Mouse (Mus musculus) adrenal gland, postnatal 25 days (tissue): Measurements from ENCODE around the gene Smo. TPM values are rescaled to one million over a fixed set of nuclear protein-coding genes. Genes with fewer than 3 reads are reported as not detected.

Source experiments
- DNase-seq: peaks from one replicate; pipeline ENCODE4 v3.0.0; 2021; ENCODE audit warnings: mixed read lengths
- long read RNA-seq: library from polyadenylated mRNA; stranded (forward); transcript quantifications from one replicate; pipeline ENCODE4 v2.0.0, GENCODE M21; 2021
- total RNA-seq: library from RNA; stranded (reverse); gene quantifications from 2 replicates; pipeline ENCODE4 v1.2.3, GENCODE M21; 2021

Smo gene
- total RNA-seq: 42.9 and 51.2 TPM in 2 replicates
- long read RNA-seq, transcript Smo-201 (12 exons, 3,779 nt): major isoform, 42 of 59 reads
- long read RNA-seq, partial matches to known transcripts: 15 of 59 reads
- long read RNA-seq, other reads (novel, unspliced or antisense): 1 of 59 reads

DNA sequence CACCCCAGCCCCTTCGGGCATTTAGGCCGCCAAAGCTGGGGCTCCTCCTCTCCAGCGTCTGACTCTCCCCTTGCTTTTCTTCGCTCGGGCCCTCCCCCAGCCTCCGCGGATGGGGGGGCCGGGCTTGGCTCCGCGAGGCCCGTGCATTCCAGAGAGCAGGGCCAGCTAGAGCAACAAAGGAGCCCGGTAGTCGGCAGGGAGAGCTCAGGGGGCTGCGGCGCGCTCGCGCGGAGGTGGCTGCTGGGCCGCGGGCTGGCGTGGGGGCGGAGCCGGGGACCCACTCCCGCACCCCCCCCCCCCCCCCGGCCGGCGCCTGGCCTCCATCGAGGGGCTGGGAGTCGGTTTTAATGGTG lies at the start of gene Smo:
Gene Smo (plus strand): TSS at position 168 of the 353 bp plus-strand sequence.
- DNase-seq: peak; percentile 83

- peak; percentile 28 for DNase-seq
These were observed 49.4 kb upstream of the Smo start for GRCm38 (mm10) chr6:29685952-29686351.

DNA sequence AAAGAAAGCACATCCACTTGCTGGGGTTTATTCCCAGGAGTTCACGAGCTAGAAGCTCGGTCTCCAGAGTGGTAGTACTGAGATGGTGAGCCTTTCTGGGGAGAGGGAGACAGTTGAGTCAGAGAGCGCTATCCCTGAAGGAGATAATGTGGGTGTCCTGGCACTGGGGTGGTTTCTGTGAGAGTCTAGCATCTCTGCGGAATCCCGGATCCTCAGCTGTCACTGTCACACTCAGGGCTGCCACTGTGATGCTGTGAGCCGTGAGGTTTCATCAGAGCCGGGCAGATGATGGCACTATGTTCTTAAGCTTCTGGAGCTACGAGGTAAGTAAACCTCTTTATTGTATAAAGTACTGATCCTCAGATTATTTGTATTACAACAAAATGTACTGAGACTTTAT lies 45.8 kb upstream of the Smo start:
- no peak for DNase-seq

GRCm38 (mm10) chr6:29693953-29694352 lies 41.4 kb upstream of the Smo start, which contains the start of gene Tspan33:
TSS of gene Tspan33 (plus strand) at chr6:29694222.
- peak; percentile 96 for DNase-seq

DNA sequence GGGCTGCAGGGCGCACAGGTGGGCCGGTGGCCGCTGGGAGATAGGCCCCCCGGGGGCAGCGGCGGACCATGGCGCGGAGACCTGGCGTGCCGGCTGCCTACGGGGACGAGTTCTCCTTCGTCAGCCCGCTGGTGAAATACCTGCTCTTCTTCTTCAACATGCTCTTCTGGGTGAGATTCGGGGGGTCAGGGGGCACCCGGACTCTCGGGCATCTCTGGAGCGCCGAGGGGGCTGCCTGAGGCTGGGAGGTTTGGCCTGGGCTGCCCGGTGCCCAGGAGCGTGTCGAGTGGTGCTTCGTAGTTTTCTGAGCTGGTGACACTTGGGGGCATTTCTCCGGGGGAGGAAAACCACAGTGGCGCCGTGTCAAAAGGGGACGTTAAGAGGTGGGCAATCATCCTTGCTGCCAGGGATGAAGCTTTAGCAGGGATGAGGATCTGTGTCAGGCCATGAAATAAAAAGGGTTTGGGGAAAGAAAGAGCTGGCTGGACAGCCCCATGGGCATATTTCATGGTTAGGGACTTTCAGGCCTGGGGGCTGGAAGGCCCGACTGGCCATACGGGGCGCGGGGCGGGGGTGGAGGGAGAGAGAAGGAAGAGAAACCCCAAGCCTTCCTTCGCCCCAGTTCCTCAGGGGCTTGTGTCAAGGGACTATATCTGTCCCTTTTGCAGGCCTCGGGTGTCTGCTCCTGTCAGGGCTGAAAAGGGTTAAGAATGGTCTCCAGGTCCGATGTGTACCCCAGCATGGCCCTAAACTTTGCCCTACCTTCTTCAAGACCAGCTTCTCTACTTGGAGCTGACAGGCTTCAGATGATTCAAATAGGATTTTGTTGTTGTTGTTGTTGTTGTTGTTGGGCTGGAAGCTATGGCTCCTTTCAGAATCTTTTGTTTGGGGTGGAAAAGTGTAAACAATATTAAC lies 40.7 kb upstream of the Smo start:
- DNase-seq: no peak

GRCm38 (mm10) chr6:29695290-29695674 lies 40.0 kb upstream of the Smo start:
- DNase-seq: no peak

DNA sequence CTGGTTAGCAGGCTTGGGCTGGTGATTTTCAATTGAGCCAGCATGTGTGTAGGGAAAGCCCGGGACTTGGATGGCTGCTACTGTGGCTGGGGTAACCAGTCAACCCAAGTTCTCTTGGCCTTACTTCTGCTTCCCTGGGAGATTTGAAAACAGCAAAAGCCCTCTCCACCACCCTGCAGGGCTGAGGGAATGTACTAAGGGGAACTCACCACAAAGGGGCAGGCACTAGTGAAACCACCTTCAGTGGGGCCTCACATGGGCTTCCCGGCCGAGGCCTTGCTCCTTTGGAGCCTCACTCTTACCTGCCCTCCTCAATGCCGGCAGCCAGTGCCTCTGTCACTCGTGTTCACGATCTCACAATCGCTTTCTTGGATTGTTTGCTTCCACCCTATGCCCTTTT lies 39.3 kb upstream of the Smo start:
- DNase-seq: no peak

GRCm38 (mm10) chr6:29697139-29697538 lies 38.2 kb upstream of the Smo start:
- no peak for DNase-seq

DNA sequence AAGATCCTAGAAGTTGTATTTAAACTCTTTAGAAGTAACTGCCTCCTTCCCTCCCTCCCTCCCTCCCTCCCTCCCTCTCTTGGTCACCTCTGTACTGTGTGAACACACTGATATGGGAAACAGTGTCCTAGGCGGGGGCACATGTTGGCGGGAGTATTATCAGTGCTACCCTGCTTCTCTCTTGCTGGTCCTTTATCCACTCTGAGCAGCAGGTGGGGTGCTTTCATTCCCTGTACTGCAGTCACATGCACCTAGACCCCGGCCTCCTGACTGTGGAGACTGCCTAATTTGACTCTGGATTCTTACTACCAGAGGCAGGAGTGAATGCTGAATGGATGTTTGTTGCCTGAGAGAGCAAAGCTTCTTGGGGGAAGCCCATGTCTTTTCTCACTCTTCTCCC lies 37.8 kb upstream of the Smo start:
- DNase-seq: no peak

DNA sequence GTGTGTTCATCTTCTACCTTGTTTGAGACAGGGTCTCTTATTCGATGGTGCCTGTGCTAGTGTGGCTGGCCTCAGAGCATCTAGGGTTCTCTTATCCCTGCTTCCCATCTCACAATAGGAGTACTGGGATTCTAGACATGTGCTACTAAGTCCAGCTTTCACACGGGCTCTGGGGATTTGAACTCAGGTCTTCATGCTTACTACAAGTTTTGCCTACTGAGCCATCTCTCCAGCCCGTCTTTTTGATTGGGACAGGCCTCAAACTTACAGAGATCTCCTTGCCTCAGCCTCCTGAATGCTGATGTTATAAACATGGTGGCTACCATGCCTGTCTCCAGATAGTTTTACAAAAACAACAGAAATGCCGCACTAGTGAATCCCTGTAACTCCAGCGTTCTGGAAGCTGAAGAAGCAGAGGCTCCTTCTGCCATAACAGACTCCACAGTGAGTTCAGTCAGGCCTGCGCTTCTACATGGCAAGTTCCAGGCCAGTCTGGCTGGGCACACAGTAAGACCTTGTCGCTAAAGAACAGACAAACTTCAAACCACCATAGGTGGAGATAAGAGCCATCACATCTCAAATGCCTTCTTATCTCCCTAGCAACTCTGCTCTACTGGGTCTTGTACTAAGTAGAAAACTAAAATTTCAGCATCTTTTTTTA lies 36.1 kb upstream of the Smo start:
- no peak for DNase-seq

- no peak for DNase-seq
These were observed 34.3 kb upstream of the Smo start for GRCm38 (mm10) chr6:29701051-29701450.

- DNase-seq: no peak
These were observed 33.2 kb upstream of the Smo start for GRCm38 (mm10) chr6:29702126-29702525.

DNA sequence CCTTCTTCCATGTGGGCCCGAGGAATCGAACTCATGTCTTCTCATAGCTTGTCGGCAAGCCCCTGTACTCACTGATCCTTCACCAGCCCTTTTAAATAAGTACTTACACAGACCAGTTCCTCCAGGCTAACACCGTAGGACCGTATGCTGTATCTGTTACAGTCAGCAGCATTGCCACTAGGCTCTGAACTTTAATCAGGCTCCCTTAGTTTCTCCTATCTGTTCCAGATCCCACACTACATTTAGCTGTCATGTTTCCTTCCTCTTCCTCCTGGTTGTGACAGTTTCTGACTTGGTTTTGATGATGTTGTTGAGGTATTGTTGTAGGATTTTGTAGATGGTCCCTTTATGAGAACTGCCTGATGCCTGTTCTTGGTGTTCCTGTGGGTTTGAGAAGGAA lies 31.2 kb upstream of the Smo start:
- no peak for DNase-seq

DNA sequence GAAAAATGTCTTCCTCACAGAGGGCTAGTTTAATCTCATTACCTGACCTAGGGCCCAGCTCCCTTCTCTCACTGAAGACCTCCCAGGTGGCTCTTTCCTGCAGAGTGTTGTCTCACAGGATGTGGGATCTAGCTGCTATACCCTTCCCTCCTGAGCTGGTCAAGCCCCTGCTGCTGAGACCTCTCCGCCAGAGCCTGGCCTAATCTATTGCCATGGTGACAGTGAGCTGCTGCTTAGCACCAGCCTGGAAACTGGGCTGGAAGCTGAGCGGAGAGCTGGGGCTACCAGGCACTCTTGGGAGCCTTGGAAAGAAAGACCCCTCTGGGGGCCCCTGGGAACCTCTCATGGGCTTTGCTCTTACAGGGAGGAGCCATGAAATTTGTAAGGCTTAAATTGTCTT lies 27.4 kb upstream of the Smo start:
- DNase-seq: no peak

DNA sequence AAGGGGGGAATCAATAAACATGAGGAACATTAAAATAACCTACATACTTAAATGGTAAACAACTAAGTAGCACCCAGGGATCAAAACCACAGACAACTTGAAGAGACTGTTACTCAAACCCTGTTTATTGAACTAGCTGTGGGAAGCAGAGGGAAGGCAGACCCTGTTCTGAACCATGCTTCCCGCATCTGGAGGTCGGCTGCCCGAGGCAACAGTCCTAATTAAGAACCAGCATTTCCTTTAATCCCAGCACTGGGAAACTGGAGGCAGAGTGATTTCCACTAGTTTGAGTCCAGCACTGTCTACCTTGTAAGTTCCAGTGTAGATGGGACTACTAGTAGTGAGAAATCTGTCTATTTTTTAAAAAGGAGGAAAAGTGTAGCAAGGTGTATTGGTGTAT lies 24.0 kb upstream of the Smo start:
- no peak for DNase-seq

DNA sequence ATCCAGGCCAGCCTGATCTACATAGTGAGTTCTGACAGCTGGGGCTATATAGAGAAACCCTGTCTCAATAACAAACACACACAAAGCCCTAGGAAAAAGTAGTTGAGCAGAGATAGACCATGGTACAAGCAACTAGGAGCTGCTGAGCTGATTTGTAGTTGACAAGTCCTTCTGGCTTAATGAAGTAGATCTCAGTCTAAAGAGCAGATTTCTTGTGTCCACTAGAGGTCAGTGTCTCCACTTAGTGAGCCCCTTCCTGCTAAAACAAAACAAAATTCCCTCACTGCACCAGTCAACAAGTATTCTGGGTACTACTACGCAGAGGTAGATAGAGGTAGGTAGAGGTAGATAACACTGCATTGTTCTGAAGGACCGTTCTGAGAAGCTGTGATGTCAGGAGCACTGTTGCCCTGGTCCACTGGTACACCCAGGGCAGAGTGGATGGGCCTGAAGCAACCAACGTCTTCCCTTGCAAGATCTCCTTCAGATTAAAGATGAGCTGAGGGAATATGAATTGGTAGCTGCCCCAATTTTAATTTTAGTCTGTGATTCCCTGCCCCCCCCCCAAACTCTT lies 23.2 kb upstream of the Smo start:
- no peak for DNase-seq

- no peak for DNase-seq
These were observed 18.5 kb upstream of the Smo start for GRCm38 (mm10) chr6:29716624-29717365.

- no peak for DNase-seq
These were observed 17.8 kb upstream of the Smo start for GRCm38 (mm10) chr6:29717541-29717940.

DNA sequence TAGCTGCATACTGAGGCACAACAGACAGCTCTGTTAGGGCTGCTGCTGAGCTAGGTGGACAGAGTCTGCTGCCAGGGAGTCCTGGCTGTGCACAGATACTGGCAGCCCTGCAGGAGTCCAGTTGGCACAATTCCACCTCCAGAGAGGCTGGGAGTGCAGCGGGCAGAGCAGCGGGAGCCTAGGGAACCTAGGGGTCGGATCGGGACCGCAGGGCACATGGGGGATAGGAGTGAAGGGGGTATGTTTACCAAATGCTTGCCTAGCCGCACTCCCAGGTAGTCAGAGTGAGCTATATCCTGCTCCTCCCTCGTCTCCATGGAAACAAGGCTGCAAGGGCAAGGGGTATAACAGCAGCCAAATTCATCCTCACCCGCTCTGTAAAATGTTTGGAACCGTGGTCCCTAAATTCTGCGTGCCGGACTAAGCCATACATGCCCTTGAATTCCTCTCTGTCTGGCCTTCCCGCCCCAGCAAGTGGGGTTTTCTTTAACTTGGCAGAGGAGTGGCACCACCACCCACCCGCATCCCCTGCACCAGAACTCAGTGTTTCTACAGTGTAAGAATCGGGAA lies 17.3 kb upstream of the Smo start:
- DNase-seq: peak; percentile 42

GRCm38 (mm10) chr6:29718894-29719329 lies 16.4 kb upstream of the Smo start:
- DNase-seq: peak; percentile 60

GRCm38 (mm10) chr6:29721890-29722289 lies 13.4 kb upstream of the Smo start:
- DNase-seq: no peak
